Mouse (Mus musculus): Measurements from ENCODE around the gene Hecw2. TPM values are rescaled to one million over a fixed set of nuclear protein-coding genes. Genes with fewer than 3 reads are reported as not detected.

The Hecw2 gene
- 10 to 100 TPM; 53.6 to 58.9 TPM for total RNA-seq (2021)
- long read RNA-seq, experiment 1, full-length matches to known transcripts = 2 of 10 reads
- long read RNA-seq, experiment 1, partial matches to known transcripts = 3 of 10 reads
- long read RNA-seq, experiment 1, other reads (novel, unspliced or antisense) = 5 of 10 reads
- long read RNA-seq, experiment 2, full-length matches to known transcripts = 1 of 8 reads
- long read RNA-seq, experiment 2, partial matches to known transcripts = 2 of 8 reads
- long read RNA-seq, experiment 2, other reads (novel, unspliced or antisense) = 5 of 8 reads

DNA sequence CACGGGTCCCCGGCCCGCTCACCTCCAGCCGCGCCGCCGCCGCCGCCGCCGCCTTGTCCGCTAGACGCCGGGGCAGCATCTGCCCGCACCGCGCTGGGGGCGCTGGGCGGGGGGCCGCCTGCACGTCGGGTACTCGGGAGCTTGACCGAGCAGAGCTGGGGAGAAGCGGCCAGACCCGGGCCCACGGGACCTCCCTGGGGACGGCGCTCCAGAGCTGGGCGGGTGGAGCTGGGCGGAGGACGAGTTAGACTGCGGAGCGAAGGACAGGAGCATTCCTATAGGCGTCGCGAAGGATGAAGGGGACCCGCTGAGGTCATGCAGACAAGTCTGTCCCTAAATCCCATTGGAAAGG is at the start of gene Hecw2:
Hecw2 (minus strand) TSS at position 215 of the 352 bp plus-strand sequence.
- DNase-seq (ENCODE audit: low spot score in 2 of 2) = peak; percentile 51 to 63

DNA sequence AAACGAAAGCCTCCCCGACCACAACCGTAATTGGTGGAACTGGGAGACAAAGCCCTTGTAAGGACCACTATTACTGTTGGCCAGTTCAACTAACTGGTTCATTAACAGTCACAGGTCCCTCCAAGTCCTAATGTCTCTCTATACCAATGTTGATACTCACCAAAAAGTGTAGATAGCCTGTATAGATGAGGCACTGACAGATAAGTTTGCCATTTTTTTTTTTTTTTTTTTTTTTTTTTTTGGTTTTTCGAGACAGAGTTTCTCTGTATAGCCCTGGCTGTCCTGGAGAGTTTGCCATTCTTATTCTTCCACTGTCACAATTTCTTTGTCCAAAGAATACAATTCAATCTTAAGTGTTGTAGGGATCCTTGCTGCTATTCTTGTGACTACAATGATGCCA is 47.8 kb upstream of the Hecw2 start:
- no peak for DNase-seq (ENCODE audit: low spot score in 2 of 2)

DNA sequence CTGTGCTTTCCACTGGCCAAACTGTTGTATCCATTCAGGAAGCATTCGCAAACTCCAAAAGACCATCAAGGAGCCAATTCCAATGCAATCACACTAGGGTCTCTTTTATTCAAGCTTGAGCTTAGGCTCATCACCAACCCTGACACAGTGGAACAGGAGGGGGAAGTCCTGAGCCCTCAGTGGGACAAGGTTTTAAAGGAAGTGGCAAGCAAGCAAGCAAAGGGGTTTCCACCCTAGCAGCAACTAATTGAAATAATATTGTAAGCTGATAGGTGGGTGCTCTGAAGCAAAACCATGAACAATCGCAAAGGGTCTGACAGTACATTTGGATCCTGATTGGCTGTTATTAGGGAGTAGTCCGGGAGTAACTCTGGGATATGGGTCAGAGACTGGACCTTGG is 25.3 kb upstream of the Hecw2 start:
- no peak for DNase-seq (ENCODE audit: low spot score in 2 of 2)

DNA sequence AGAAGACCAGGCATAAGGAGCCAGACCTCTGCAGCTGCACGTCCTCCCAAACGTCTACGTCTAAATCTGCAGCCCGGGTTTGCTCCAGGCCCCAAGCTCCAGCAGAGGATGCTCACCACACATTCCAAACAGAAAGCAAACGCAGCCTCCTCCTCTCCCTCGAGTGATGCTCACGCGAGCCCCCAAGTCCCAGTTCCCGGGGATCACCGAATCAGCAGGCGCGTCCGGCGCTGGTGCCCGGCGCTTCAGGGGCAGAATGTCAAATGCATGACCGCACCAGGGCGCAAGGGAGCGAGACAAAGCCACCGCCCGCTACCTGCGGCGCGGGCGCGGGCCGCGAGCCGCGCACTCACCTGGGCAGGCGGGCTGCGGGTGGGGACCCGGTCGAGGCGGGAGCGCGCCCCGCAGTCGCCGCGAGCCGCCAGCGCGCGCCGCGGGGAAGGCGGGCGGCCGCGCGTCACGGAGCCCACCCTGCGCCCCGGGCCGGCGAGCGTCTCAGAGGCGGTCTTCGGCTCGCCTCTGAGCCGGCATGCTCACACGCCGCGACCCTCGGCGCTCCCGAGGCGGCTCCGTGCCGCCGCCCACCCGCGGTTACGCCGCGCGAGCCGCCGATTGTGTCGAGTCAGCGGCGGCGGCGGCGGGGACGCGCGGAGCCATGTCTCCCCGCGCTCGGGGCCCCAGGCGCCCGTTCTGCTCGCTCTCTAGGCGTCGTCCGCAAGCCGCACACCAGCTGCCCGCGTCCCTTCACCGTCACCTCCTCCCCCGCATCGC is 600 bp downstream of the Hecw2 start:
- peak; percentile 52 to 67 for DNase-seq (ENCODE audit: low spot score in 2 of 2)

DNA sequence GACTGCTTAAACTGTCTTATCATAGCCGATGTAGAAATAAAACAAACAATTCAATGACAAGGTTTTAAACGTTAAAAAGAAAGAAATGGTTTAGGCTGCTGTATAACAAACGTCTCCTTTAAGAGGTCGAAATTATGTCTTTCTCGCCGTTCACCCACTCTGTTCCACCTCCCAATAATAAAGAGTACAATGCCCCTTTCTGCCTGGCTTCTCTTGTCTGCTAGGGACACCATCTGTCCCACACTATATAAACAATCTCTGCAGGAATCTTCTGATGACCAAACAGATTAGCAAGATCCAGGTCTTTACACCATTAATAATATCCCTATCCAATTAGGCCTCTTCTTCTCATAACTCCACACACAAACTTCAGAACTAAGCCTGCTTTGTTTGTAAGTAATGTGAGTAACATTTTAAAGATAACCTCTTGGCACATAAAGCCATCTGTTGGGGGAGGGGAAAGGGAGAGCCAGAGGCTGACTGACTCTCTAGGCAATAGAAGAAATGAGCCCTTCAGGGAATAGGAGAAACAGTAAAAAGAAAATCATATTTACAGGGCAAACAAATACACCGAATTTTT is 1.7 kb downstream of the Hecw2 start:
- no peak for DNase-seq (ENCODE audit: low spot score in 2 of 2)

DNA sequence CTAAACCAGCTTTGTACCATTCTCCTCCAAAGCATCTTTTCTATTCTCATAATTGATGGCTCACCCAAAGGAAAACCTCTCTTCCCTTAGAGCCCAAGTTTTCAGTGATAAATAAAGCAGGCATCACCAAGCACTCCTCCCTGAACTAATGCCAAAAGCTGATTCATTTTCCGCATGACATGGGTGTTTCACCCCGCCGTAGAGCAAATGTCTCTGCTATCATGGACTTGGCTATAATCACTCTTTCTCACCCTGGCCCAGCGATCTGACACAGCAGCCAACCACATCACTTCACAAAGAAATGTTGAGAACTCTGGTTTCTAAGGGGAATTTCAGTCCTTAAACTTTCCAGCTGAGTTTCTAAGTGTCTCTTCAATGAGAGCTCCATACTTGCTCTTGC is 7.4 kb downstream of the Hecw2 start:
- no peak for DNase-seq (ENCODE audit: low spot score in 2 of 2)

DNA sequence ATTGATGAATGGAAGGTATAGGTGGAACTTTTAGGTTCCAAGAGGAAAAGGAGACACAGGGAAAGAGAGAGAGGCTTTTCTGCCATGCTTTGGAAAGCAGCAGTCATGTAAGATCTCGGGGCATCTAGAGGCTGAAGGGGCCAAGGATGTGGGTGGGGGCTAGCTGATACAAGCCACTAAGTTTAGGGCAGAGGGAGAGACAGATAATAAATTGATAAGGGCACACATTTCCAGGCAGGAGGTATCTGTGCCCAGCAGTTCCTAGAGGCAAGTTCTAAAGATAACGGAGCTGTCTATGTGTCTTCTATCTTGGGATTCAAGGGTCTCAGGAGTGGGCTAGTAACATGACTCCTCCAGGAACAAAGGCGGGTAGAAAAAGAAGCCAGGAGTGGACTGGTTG is 8.6 kb downstream of the Hecw2 start:
- no peak for DNase-seq (ENCODE audit: low spot score in 2 of 2)

DNA sequence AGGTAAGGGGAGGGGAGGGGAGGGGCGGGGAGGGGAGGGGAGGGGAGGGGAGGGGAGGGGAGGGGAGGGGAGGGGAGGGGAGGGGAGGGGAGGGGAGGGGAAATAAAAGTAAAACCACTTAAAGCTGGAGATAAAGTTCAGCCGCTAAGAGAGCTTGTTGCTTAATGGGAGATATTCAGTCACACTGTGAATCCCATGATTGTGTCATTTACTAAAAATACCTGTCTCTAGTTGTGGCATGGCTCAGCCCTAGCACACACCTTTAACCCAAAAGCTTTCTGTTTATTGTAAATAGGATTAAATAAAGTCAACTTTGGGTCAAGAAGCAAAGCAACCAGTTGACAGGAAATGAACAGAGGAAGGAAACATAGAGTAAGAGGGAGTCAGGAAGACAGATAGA is 14.3 kb downstream of the Hecw2 start:
- DNase-seq (ENCODE audit: low spot score in 2 of 2) = no peak

DNA sequence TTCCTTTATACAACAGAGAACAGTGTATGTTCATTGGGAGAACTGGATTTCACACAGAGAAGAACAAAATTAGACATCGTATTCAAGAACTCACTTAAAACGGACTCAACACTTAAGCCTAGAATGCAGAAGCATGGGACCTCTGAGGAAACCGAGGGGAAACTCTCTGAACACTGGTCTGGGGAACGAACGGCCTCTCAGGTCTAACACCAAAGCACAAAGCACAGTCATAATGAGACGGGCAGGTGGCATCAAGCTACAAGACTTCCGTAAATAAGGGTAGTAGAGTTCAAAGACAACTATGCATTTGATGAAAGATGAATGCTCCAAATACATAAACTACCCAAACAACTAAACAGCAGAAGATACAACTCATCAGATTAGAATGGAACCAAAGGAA is 15.8 kb downstream of the Hecw2 start:
- no peak for DNase-seq (ENCODE audit: low spot score in 2 of 2)

DNA sequence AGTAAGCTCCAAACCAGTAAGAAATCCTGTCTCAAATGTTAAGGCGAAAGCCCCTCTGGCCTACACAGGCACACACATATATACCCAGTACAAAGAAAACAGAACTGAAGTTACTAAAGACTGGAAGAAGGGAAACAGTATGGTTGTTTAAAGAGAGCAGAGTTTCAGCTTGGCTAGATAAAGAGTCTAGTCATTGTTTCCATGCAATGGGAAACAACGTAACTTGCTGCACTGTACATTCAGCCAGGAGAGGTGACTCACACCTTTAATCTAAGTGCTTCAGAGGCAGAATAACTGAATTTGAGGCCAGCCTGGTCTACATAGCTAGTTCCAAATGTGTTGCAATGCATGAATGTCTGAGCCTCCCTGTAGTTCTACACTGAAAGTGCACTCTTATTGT is 18.4 kb downstream of the Hecw2 start:
- DNase-seq (ENCODE audit: low spot score in 2 of 2) = no peak

DNA sequence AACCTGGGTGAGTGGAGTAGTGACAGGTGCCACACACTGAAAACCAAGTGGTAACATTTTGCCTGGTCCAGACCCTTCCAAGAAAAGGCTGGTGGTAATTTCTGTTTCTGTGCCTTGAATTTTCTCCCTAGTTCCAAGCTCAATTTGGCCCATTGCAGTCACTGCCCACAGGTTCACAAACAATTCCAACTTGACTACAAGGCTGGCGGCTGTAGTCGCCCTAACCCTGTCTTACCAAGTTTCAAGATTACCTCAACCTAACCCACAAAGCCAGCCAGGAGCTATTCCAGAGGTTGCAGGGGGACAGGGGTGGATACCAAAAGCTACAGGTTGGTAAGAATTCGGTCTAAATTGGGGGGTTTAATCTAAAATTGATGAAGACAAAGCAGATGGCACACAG is 27.0 kb downstream of the Hecw2 start:
- peak in 1 of 2 experiments; percentile 20 for DNase-seq (ENCODE audit: low spot score in 2 of 2)

DNA sequence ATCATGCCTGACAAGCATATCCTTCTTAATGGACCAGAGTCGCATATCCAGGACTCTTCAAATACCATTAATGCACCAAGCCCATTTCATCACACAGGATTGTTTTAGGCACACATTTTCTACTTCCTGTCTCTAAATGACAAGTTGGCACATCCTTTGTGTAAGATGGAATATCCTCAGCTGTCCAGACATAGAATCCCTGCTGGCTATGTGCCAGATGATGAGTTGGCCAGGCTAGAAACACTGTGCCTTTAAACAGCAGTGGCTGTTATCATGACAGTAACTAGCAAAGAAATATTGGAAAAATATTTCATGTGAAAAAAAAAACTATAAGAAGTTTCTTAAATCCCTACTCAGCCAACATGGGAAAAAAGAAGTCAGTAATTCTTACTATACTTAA is 35.4 kb downstream of the Hecw2 start:
- peak in 1 of 2 experiments; percentile 44 for DNase-seq (ENCODE audit: low spot score in 2 of 2)

DNA sequence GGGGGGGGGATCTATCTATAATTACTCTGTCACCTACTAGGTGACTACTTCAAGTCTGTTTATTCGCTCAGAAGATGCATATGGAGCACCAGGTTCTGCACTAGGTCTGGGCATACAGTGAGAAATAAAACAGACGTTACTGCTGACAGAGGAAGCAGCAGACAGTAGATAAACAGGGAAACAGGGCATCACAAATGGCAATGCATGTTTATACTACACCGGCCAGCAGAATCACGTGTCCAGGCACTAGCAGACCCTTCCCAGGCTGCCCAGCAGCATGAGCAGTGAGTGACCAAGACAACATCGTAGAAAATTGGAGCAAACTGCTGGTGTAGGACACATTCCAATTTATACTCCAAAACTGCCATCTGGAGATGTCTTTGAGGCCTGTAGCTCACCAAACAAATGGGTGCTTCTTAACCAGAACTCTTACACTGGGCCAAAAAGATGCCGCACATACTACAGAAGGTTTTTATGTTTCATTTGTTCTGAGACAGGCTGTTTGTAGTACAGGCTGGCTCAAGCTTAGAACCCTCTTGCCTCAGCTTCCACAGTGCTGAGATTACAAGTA is 41.7 kb downstream of the Hecw2 start:
- DNase-seq (ENCODE audit: low spot score in 2 of 2) = no peak

DNA sequence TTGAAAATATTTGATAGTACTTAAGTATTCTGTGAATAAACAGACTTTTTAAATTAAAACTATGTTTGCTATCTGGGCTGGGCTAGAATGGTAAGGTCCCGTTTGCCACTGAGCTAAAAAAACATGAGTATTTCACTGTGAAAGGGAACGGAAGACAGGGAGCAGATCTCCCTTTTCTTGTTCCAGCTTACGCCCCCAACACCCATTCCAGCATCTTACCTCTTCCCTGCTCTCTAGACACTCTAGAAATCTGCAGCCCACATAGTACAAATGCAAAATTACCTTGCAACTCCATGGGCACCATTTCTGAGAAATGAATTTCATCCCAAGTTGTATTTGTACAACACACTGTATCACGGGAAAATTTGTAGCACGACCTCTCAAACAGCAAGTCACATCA is 49.9 kb downstream of the Hecw2 start:
- DNase-seq (ENCODE audit: low spot score in 2 of 2) = no peak

DNA sequence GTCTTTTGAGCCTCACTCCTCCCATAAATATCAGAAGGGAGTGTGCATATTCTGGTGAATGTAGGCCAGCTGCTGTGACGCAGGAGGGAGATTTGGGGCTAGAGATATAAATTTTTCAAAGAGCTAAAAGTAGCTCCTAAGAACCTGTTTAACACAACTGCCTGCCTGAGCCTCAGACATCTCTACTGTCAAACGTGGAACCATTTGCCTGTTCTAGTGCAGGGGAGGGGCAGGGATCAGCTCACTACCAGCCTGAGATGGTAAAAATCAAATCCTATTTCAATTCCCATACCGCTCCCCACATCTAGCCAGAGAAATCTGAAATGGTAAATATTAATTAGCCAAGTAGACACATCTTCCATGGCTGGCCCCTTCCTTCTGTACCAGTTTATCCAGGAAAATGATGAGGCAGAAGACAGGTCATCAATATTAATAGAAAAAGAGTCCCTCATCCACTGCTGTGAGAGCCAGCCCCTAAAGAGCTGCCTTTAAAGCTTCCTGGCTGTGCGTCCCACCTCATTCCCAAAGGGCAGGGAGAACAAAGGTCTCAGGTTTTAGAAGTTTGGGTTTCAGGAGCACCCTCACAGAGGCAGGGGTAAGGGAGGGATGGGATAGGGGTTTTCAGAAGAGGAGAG is 61.0 kb downstream of the Hecw2 start:
- peak in 1 of 2 experiments; percentile 27 for DNase-seq (ENCODE audit: low spot score in 2 of 2)

DNA sequence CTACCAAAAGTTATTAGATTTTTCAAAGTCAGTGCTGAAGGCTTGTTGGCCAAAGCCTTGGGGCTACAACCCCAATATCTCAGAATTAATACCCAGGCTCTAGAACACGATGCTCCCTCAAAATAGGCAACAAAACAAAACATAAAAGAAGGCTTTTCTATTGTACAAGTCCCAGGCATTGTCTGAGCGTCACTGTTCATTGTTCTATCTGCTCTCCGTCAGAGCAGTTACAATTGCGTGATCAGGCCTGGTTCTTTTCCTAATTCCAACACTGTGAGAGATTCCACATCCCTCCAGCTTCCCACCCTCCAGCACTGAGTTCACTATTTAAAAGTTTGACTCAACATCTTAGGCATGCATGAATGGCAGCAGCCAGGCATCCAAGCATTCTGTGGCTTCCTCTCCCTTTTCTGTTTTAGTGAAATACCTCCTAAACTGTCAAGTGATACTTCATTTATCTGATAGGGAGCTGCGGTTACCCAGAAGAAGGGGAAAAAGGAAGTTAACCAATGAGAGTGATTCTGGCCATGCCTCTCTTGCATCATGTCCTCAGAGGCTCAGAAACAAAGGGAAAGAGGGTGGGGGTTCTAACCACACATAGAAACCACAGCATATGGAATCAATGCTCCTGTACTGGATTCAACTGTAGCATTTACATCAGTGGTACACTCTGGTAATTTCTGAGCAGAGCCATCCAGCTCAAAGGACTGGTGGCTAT is 66.1 kb downstream of the Hecw2 start:
- no peak for DNase-seq (ENCODE audit: low spot score in 2 of 2)

DNA sequence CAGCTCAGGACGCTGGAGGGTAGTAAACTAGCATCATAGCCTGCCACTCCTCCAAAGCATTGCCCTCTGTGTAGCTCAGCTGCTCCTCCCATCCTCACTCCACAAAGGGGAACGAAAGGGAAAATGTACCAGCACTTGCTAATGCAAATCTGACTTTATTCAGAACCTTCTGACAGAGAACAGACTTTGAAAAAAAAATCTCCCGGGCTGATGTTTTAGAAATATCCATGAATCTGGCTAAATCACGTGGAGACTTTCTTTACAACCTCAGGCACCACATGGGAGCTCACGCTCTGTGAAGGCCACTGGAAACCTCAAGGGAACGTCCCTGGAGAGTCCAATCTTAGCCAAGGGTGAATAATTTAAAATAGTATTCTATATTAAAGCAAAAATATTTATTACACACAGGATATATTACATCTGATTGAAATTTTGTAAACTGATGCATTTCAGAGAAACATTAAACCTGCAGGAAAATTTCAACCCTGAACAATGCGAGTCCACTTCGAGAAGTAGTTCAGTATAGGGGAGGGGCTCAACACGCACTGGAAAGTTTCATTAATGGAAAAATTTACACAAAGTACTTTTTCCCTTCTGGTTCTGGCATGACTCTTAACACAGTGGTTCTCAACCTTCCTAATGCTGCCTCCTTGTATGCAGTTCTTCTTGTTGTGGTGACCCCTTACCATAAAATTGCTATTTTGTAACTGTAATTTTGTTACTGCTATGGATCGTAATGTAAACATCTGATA is 67.8 kb downstream of the Hecw2 start:
- DNase-seq (ENCODE audit: low spot score in 2 of 2) = no peak

DNA sequence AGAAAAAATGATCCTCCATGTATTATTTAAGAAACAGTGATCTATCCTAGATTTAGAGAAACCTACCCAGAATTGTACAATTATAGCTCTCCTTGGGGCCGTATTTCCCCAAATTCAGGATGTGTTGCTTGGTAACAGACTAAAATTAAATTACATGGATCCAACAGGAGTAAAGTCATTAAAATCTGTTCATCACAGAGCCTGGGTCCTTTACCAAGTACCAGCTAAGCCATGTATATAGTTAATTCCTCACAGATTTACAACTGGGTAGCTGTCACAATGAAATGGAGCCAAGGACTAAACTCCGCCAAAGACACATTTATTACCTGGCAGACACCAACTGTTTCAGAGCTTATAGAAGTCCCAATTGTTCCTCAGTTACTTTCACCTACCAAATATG is 72.4 kb downstream of the Hecw2 start:
- DNase-seq (ENCODE audit: low spot score in 2 of 2) = no peak

DNA sequence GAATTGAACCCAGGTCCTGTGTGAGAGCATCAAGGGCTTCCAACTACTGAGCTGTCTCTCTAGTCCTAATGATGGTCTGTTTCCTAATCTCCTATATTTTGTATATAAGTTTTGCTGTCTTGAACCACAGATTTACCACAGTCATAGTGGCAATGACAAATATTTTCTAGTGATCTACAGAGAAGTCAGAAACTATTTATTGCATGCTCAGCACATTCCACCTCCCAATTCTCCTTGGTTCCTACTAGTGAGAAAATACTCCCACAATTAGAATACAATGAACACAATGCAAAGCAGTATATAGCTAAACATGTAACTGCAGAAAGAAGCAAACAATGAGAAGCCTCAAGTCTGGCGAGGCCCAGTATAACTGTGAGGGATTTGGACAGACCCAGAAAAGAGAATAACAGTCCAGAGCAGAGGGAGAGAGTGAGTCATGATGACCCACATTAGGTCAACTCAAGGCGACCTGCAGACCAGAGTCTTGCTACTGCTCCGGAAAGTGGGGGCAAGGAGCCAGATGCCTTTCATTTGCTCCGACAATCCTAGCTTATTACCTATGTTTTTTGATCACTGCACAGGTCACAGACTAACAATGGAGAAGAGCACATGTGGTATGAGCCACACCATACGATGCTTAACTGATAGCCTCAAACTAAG is 73.8 kb downstream of the Hecw2 start:
- no peak for DNase-seq (ENCODE audit: low spot score in 2 of 2)
